Mouse (Mus musculus) frontal cortex, postnatal 25 days (tissue): ENCODE data around the gene Lyrm7.
A peak's percentile ranks its signal among the peaks of the same experiment; 100 is the strongest.

ENCODE experiments used
- DNase-seq, 2 experiments: peaks; one replicate each; pipeline ENCODE4 v3.0.0; 2022; ENCODE audit warnings: low spot score in 2 of 2

The Lyrm7 gene

GRCm38 (mm10) chr11:54801791-54802558, 58.7 kb downstream of the Lyrm7 start:
- DNase-seq: no peak

GRCm38 (mm10) chr11:54796551-54796950, 64.2 kb downstream of the Lyrm7 start:
- DNase-seq: no peak

GRCm38 (mm10) chr11:54794678-54795077, 66.0 kb downstream of the Lyrm7 start:
- DNase-seq: no peak

GRCm38 (mm10) chr11:54793173-54793572, 67.5 kb downstream of the Lyrm7 start:
- no peak for DNase-seq

GRCm38 (mm10) chr11:54791458-54791857, 69.3 kb downstream of the Lyrm7 start:
- DNase-seq: no peak

GRCm38 (mm10) chr11:54787488-54788474, 72.9 kb downstream of the Lyrm7 start, which contains the start of gene Cdc42se2:
Cdc42se2 (minus strand) TSS chr11:54787675.
- peak; percentile 84 to 93 for DNase-seq

GRCm38 (mm10) chr11:54786858-54787487, 73.7 kb downstream of the Lyrm7 start:
- peak; percentile 37 to 45 for DNase-seq

GRCm38 (mm10) chr11:54785566-54785965, 75.2 kb downstream of the Lyrm7 start:
- DNase-seq: no peak

- DNase-seq: no peak
These were observed 76.3 kb downstream of the Lyrm7 start for GRCm38 (mm10) chr11:54784436-54784835.

GRCm38 (mm10) chr11:54782253-54782652, 78.5 kb downstream of the Lyrm7 start:
- DNase-seq: no peak

GRCm38 (mm10) chr11:54779946-54780345, 80.8 kb downstream of the Lyrm7 start:
- no peak for DNase-seq

- no peak for DNase-seq
These were observed 82.4 kb downstream of the Lyrm7 start for GRCm38 (mm10) chr11:54778131-54778844.

- no peak for DNase-seq
These were observed 83.2 kb downstream of the Lyrm7 start for GRCm38 (mm10) chr11:54777387-54778130.
